Mouse (Mus musculus) myocyte (in vitro differentiated cells): Measurements from ENCODE around the gene Celf2.

Experiments
- CEBPB ChIP-seq: IDR thresholded peaks from 2 replicates; pipeline ENCODE4 v1.6.1; 2011; ENCODE audit warnings: mild to moderate bottlenecking, moderate library complexity; ENCODE audit not compliant: poor library complexity, insufficient read depth, severe bottlenecking
- E2F4 ChIP-seq: IDR thresholded peaks from one replicate; pipeline ENCODE4 v1.6.1; 2011; ENCODE audit warnings: mild to moderate bottlenecking, control low read depth, moderate library complexity; ENCODE audit not compliant: insufficient read depth
- MAX ChIP-seq: IDR thresholded peaks from one replicate; pipeline ENCODE4 v1.6.1; 2011; ENCODE audit warnings: low read depth, mild to moderate bottlenecking, control low read depth
- MYOD1 ChIP-seq, 3 experiments: IDR thresholded peaks; one replicate each; pipeline ENCODE4 v1.6.1; 2011; ENCODE audit warnings: control low read depth in 2 of 3, low read depth in 2 of 3, mild to moderate bottlenecking in 2 of 3, moderate library complexity in 1 of 3; ENCODE audit not compliant: insufficient read length in 2 of 3, control insufficient read depth in 1 of 3
- POLR2A ChIP-seq: IDR thresholded peaks from one replicate; pipeline ENCODE4 v1.6.1; 2011; ENCODE audit warnings: low read depth, mild to moderate bottlenecking, control low read depth, moderate library complexity; ENCODE audit not compliant: insufficient read length
- REST ChIP-seq: IDR thresholded peaks from one replicate; pipeline ENCODE4 v1.6.1; 2011; ENCODE audit warnings: mild to moderate bottlenecking, control low read depth, moderate library complexity; ENCODE audit not compliant: insufficient read depth, insufficient read length
- SRF ChIP-seq: IDR thresholded peaks from one replicate; pipeline ENCODE4 v1.6.1; 2011; ENCODE audit warnings: low read depth; ENCODE audit not compliant: control insufficient read depth, insufficient read length
- TCF12 ChIP-seq: IDR thresholded peaks from one replicate; pipeline ENCODE4 v1.6.1; 2011; ENCODE audit warnings: mild to moderate bottlenecking, control low read depth; ENCODE audit not compliant: poor library complexity, insufficient read depth, severe bottlenecking
- TCF3 ChIP-seq: IDR thresholded peaks from one replicate; pipeline ENCODE4 v1.6.1; 2011; ENCODE audit warnings: low read depth, control low read depth; ENCODE audit not compliant: insufficient read length
- USF1 ChIP-seq: IDR thresholded peaks from one replicate; pipeline ENCODE4 v1.6.1; 2011; ENCODE audit warnings: low read depth, mild to moderate bottlenecking, control low read depth, moderate library complexity

DNA sequence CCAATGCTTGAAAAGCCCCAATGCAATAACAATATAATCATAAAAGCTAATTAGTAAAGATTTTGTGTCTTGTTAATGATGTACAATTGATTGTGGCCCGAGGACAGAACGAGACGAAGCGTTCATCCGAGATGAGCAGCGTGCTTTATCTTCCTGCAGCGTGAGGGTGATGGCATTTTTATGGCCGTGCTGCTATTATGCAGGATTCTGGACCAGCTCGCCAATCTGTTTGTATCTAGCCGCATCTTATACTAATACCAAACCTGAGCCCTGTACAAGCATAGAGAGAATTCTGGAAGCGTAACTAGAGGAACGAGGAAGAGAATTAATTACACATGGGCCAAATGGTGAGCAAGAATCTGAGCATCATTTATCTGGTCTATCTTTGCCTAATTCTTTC is 576.2 kb downstream of the Celf2 start:
- TF ChIP-seq TCF12 (no peak), POLR2A (no peak), MYOD1 (IDR thresholded peaks at IDR 0.05; ENCODE audit: control insufficient read depth in 1 of 3, insufficient read length in 2 of 3, low read depth in 2 of 3) (no peak), E2F4 (no peak), MAX (no peak), SRF (no peak), TCF3 (no peak), USF1 (no peak), REST (no peak), CEBPB (no peak)
